Mouse (Mus musculus) brain, embryonic 14.5 days (tissue): ENCODE measurements at regions not wholly inside any gene's neighbourhood (a gene's known extent, or its start where the extent isn't known, plus 50 kb on each side); places are given as distances from the start of the nearest gene placed in this dataset.

Experiments used
- CTCF ChIP-seq: fragments of 200-500 bp; IDR thresholded peaks from 2 replicates; pipeline ENCODE4 v1.5.1; 2012; ENCODE audit warnings: inconsistent platforms, mild to moderate bottlenecking, moderate library complexity, borderline replicate concordance; ENCODE audit not compliant: insufficient read depth, insufficient read length; ENCODE audit errors: extremely low read depth
- POLR2A ChIP-seq: fragments of 200-500 bp; IDR thresholded peaks from 2 replicates; pipeline ENCODE4 v1.6.1; 2012; ENCODE audit warnings: mild to moderate bottlenecking, inconsistent platforms, borderline replicate concordance; ENCODE audit not compliant: poor library complexity, insufficient read depth, insufficient read length, severe bottlenecking; ENCODE audit errors: extremely low read depth

GRCm38 (mm10) chr4:52036765-52037353, 402.2 kb upstream of the Smc2 start:
- TF ChIP-seq CTCF = no peak
- TF ChIP-seq POLR2A = no peak
